Mouse (Mus musculus): ENCODE data around the gene Ankrd17. TPM values are rescaled to one million over a fixed set of nuclear protein-coding genes. Genes with fewer than 3 reads are reported as not detected.

Ankrd17 gene
- total and polyA plus RNA-seq, 2 experiments, result 12.7 to 37.8 TPM

DNA sequence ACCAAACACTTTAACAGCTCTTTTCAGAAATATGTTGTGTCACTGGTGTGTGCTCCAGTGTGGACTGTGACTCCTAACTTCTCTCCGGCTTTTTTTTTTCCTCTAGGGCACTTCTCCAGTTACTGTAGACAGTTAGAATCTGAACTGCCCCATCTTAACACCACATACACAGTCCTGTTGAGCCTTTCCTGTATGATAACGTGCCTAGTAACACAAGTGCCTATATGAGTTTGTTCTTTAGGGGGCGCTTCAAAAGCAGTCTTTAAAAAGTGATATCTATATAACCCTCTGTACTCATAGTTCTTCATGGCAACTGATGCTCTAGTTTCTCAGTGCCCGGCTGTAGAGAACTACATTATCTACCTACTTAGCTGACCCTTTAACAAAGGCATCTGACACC lies 27.9 kb upstream of the Ankrd17 start:
- Histone ChIP-seq H3K4me3 (ENCODE audit: insufficient read depth, low read depth, low read length) (no peak overlapping the region), H3K79me2 (ENCODE audit: control insufficient read depth, insufficient read depth, low read length) (no peaks in the 10 kb centered on the region), H3K36me3 (ENCODE audit: control insufficient read depth, insufficient read depth, low read length) (no peaks in the 10 kb centered on the region), H3K4me1 (ENCODE audit: control insufficient read depth, insufficient read depth, low read length) (no peaks in the 10 kb centered on the region), H3K27ac (replicated peaks; ENCODE audit: insufficient read depth, low read depth, low read length) (no peak overlapping the region), H3K27me3 (ENCODE audit: control insufficient read depth, insufficient read depth, low read length) (no peaks in the 10 kb centered on the region), H3K9ac (ENCODE audit: low read depth, low read length) (no peak overlapping the region)
- no peak for TF ChIP-seq CTCF (IDR thresholded peaks at IDR 0.05; ENCODE audit: low read depth, low read length)
- TF ChIP-seq POLR2A (IDR thresholded peaks at IDR 0.05; ENCODE audit: extremely low read depth, insufficient read depth, low read length), result no peak
- WGBS, result 66% methylated on average over 4 of the region's 4 CpGs
- DNase-seq (ENCODE audit: extremely low read depth, low read depth, low spot score), result no peak

DNA sequence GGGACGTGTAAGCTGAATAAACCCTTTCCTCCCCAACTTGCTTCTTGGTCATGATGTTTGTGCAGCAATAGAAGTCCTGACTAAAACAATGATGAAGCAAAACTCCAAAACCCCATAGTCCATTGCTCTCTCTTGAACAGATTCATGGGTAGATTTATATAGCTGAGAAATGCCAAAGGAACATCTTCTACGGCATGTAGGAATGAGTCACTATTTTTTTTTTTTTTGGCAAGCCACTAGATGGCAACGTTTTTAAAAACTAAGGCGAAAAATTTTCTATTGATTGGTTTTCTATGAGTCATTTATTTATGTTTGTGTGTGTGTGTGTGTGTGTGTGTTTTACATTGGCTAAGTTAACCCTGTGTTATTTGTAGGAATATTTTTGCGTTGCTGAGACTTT lies 27.4 kb upstream of the Ankrd17 start:
- Histone ChIP-seq H3K79me2 (ENCODE audit: control insufficient read depth, insufficient read depth, low read length) (no peaks in the 10 kb centered on the region), H3K9ac (ENCODE audit: low read depth, low read length) (no peak overlapping the region), H3K4me3 (ENCODE audit: insufficient read depth, low read depth, low read length) (no peak overlapping the region), H3K4me1 (ENCODE audit: control insufficient read depth, insufficient read depth, low read length) (no peaks in the 10 kb centered on the region), H3K27me3 (ENCODE audit: control insufficient read depth, insufficient read depth, low read length) (no peaks in the 10 kb centered on the region), H3K27ac (replicated peaks; ENCODE audit: insufficient read depth, low read depth, low read length) (no peak overlapping the region), H3K36me3 (ENCODE audit: control insufficient read depth, insufficient read depth, low read length) (no peaks in the 10 kb centered on the region)
- WGBS, result 25% methylated on average over 5 of the region's 5 CpGs
- DNase-seq (ENCODE audit: extremely low read depth, low read depth, low spot score), result peak; percentile 22
- TF ChIP-seq CTCF (IDR thresholded peaks at IDR 0.05; ENCODE audit: low read depth, low read length) (no peak), POLR2A (IDR thresholded peaks at IDR 0.05; ENCODE audit: extremely low read depth, insufficient read depth, low read length) (no peak)

DNA sequence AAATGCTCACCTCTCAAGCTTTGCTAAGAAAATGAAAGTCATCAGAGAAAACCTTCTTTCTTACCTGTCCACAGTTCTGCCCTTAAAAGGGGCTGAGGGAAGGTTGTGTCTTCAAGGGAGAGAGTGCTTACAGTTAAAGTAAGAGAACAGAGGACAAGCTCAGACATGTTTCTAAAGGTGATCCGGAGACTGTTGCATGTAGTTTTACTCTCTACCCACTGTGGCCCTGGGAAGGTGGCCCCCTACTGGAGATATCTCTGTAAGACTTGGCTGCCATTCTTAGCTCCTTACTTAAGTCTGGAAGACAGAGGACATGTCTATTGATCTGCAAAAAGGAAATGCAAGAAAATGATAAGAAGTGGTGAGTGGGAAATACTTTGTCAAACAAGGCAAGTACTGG lies 16.7 kb upstream of the Ankrd17 start:
- no peak overlapping the region for H3K4me3 ChIP-seq (ENCODE audit: insufficient read depth, low read depth, low read length)
- no peak overlapping the region for H3K9ac ChIP-seq (ENCODE audit: low read depth, low read length)
- no peaks in the 10 kb centered on the region for H3K36me3 ChIP-seq (ENCODE audit: control insufficient read depth, insufficient read depth, low read length)
- no peaks in the 10 kb centered on the region for H3K79me2 ChIP-seq (ENCODE audit: control insufficient read depth, insufficient read depth, low read length)
- no peak overlapping the region for H3K27ac ChIP-seq (replicated peaks; ENCODE audit: insufficient read depth, low read depth, low read length)
- H3K4me1 ChIP-seq (ENCODE audit: control insufficient read depth, insufficient read depth, low read length), result no peaks in the 10 kb centered on the region
- 22% methylated on average over 1 of the region's 1 CpGs for WGBS
- DNase-seq (ENCODE audit: extremely low read depth, low read depth, low spot score), result peak; percentile 67
- TF ChIP-seq CTCF (IDR thresholded peaks at IDR 0.05; ENCODE audit: low read depth, low read length) (peak; percentile 55), POLR2A (IDR thresholded peaks at IDR 0.05; ENCODE audit: extremely low read depth, insufficient read depth, low read length) (no peak)
- no peaks in the 10 kb centered on the region for H3K27me3 ChIP-seq (ENCODE audit: control insufficient read depth, insufficient read depth, low read length)

DNA sequence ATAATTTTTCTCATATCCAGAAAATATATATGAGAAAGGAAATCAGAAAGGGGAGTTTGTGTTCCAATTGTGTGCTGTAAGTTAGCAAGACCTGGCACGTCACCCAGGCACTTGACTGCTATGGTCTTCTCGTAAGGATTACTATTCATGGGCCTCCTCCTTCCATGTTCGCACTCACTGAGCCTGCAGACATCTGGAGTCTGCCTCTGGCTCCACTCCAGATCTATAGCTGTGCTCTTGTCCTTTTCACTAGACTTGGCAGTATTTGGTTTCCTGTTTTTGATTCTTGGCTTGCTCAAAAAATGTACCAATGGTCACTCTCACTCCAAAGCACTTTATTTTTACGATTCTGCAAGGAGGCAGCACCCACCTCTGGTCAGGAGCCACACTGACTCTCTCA lies 15.1 kb upstream of the Ankrd17 start:
- Histone ChIP-seq H3K9ac (ENCODE audit: low read depth, low read length) (no peak overlapping the region), H3K4me1 (ENCODE audit: control insufficient read depth, insufficient read depth, low read length) (no peaks in the 10 kb centered on the region), H3K27ac (replicated peaks; ENCODE audit: insufficient read depth, low read depth, low read length) (no peak overlapping the region), H3K36me3 (ENCODE audit: control insufficient read depth, insufficient read depth, low read length) (no peaks in the 10 kb centered on the region), H3K79me2 (ENCODE audit: control insufficient read depth, insufficient read depth, low read length) (no peaks in the 10 kb centered on the region), H3K4me3 (ENCODE audit: insufficient read depth, low read depth, low read length) (no peak overlapping the region), H3K27me3 (ENCODE audit: control insufficient read depth, insufficient read depth, low read length) (no peaks in the 10 kb centered on the region)
- WGBS, result 75% methylated on average over 4 of the region's 4 CpGs
- TF ChIP-seq CTCF (IDR thresholded peaks at IDR 0.05; ENCODE audit: low read depth, low read length), result no peak
- TF ChIP-seq POLR2A (IDR thresholded peaks at IDR 0.05; ENCODE audit: extremely low read depth, insufficient read depth, low read length), result no peak
- no peak for DNase-seq (ENCODE audit: extremely low read depth, low read depth, low spot score)

DNA sequence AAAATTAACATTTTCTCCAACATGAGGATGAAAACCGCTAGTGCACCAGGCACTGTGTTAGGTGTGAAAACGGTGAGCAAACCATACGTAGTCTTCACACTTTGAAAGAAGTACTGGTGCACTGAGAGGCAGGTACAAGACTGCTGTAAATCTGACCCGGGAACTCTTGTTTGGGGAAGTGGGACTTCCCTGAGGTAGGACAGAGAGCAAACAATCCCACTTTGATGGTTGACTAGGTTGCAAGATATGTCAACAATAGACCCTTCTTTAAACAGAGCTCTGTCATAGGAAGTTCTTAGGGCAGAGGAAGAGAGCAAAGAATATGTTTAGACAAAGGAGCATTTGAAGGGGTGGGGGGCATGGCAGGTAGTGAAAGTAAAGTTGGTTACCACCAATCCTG lies 7.3 kb upstream of the Ankrd17 start:
- Histone ChIP-seq H3K27me3 (ENCODE audit: control insufficient read depth, insufficient read depth, low read length) (no peaks in the 10 kb centered on the region), H3K79me2 (ENCODE audit: control insufficient read depth, insufficient read depth, low read length) (no peaks in the 10 kb centered on the region), H3K36me3 (ENCODE audit: control insufficient read depth, insufficient read depth, low read length) (no peaks in the 10 kb centered on the region), H3K9ac (ENCODE audit: low read depth, low read length) (no peak overlapping the region), H3K27ac (replicated peaks; ENCODE audit: insufficient read depth, low read depth, low read length) (no peak overlapping the region), H3K4me3 (ENCODE audit: insufficient read depth, low read depth, low read length) (no peak overlapping the region), H3K4me1 (ENCODE audit: control insufficient read depth, insufficient read depth, low read length) (no peaks in the 10 kb centered on the region)
- DNase-seq (ENCODE audit: extremely low read depth, low read depth, low spot score), result no peak
- WGBS, result 50% methylated on average over 4 of the region's 4 CpGs
- TF ChIP-seq POLR2A (IDR thresholded peaks at IDR 0.05; ENCODE audit: extremely low read depth, insufficient read depth, low read length), result no peak
- TF ChIP-seq CTCF (IDR thresholded peaks at IDR 0.05; ENCODE audit: low read depth, low read length), result no peak

DNA sequence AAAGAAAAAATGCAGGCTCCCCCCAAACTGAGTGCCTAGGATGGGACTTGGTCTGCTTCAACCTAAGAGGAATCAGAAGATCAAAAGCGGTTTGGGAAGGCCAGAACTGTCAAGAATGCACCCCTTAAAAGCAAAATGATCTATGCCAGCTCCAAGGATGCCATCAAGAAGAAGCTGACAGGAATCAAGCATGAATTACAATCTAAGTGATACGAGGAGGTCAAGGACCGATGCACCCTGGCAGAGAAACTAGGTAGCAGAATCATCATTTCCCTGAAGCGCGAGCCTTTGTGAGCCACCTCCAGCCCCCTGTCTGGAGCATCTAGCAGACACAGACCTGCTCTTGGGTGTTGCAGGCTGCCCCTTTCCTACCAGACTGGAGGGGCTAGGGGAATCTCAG lies 4.0 kb upstream of the Ankrd17 start:
- Histone ChIP-seq H3K9ac (ENCODE audit: low read depth, low read length) (no peak overlapping the region), H3K4me3 (ENCODE audit: insufficient read depth, low read depth, low read length) (no peak overlapping the region), H3K27ac (replicated peaks; ENCODE audit: insufficient read depth, low read depth, low read length) (no peak overlapping the region), H3K4me1 (ENCODE audit: control insufficient read depth, insufficient read depth, low read length) (peaks cover 4% of the 10 kb centered on the region; the same call in 1 of the 2 replicates), H3K27me3 (ENCODE audit: control insufficient read depth, insufficient read depth, low read length) (no peaks in the 10 kb centered on the region), H3K79me2 (ENCODE audit: control insufficient read depth, insufficient read depth, low read length) (peaks cover 5% of the 10 kb centered on the region), H3K36me3 (ENCODE audit: control insufficient read depth, insufficient read depth, low read length) (no peaks in the 10 kb centered on the region)
- 92% methylated on average over 5 of the region's 5 CpGs for WGBS
- no peak for DNase-seq (ENCODE audit: extremely low read depth, low read depth, low spot score)
- TF ChIP-seq CTCF (IDR thresholded peaks at IDR 0.05; ENCODE audit: low read depth, low read length) (no peak), POLR2A (IDR thresholded peaks at IDR 0.05; ENCODE audit: extremely low read depth, insufficient read depth, low read length) (no peak)
